Mouse (Mus musculus) spleen, postnatal 14 days (tissue): ENCODE data around the gene Aoah.

Source experiments
- DNase-seq, 2 experiments: peaks; one replicate each; pipeline ENCODE4 v3.0.0; 2021 to 2022; ENCODE audit warnings: low spot score in 2 of 2

The Aoah gene

GRCm38 (mm10) chr13:20916698-20917511 is 123.0 kb downstream of the Aoah start:
- DNase-seq, result no peak

GRCm38 (mm10) chr13:20920401-20920800 is 126.5 kb downstream of the Aoah start:
- DNase-seq, result no peak

GRCm38 (mm10) chr13:20936016-20936415 is 142.1 kb downstream of the Aoah start:
- no peak for DNase-seq

DNA sequence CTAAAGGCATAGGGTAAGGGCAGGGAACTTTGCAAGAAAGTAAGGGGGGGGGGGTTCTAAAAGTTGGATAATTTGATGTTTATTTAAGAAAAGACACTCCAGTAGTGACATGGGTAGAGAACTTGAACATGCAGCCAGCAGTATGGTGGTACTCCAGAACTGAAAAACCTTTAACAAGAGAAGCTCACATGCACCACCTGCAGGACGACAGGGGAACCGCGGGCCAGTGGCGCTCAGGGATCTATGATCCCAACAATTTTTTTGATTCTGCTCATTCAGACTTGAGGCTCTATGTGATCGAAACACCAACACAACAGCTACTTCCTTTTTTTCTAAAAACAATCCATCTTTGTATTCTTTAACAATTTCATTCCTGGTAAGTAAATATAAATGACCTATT is 143.5 kb downstream of the Aoah start:
- peak in 1 of 2 experiments; percentile 42 for DNase-seq

- no peak for DNase-seq
Measured at GRCm38 (mm10) chr13:20939099-20939498, 145.2 kb downstream of the Aoah start.

DNA sequence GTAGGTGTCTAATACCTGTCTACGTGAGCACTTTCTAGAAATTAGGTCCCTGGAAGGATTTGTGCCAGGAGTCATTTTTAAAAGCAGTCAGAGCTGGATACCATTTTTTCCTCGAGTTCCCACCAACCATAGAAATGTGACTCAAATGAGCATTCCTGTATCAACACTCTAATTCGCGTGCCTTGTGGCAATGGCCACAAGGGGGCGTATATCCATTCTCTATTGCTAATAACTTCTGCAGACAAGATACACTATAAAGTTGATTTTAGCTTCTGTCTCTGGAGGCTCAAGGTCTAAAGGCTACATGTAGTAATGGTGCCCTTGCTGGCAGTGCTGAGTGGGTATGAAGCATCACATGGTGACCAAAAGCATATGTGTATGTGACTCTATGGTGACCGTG is 146.5 kb downstream of the Aoah start:
- peak in 1 of 2 experiments; percentile 10 for DNase-seq

DNA sequence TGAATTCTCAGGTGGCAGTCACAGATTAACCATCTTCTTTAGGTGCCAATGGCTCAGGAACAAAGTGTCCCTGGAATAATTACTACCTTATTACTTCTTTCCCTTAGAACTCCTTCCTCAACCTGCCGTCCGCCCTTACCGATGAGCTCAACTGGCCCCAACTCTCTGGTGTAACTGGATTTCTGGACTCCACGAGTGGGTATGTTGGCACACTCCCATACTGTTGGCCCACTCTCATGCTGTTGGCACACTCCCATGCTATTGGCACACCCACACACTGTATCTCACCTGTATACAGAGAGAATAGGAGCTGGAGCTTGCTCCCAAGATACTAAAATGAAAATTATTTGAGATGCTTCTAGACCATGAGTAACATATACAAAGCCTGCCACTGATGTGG is 147.8 kb downstream of the Aoah start:
- DNase-seq, result no peak

GRCm38 (mm10) chr13:20963086-20963485 is 169.2 kb downstream of the Aoah start:
- DNase-seq, result no peak

DNA sequence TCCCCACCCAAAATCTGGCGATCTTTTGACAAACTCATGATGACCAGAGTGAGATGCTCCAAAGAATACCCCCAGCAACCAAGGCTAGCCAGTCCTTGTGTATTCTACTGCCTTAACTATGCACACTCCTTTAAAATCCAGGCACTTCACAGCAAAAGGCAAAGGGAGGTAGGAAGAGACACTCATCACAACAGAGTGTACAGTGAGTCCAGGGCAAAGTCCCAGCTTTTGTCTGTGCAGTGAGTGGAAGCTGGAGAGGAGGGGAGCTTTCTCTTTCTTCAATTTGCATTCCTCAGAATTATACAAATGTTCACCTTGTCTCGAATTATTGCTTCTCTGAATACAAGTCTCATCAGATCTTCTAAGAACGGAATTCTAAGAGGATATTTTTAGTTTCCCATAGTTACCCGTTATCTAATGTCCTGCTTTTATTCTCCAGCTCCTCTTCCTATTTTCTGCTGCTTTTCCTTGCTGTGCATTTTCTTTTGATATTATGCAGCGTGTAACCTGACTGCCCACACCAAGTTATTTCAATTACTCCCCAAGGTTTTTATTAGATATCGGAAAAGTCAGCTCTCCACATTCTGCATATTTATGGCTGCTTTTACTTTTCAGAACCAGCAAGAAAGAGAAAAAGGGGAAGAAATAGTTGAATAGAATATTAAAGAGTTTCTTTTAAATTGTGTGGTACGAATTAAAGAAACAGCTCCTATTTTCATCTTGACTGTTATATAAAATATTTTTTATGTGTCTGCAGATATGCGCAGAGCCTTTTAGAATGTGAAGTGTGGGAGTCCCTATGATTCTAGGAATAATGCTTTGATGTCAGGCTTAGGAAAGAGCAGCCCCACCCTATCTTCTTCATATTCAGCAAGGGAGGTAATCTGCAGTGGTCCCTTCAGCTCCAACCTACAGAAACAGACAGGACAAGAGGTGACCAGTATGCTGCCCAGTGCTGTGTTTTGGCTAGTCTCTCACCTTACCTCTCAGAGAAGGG is 187.6 kb downstream of the Aoah start:
- no peak for DNase-seq

GRCm38 (mm10) chr13:20985510-20985909 is 191.6 kb downstream of the Aoah start:
- no peak for DNase-seq

GRCm38 (mm10) chr13:20985961-20986360 is 192.0 kb downstream of the Aoah start:
- DNase-seq, result no peak

- no peak for DNase-seq
Measured at GRCm38 (mm10) chr13:21005238-21005637, 211.3 kb downstream of the Aoah start.

DNA sequence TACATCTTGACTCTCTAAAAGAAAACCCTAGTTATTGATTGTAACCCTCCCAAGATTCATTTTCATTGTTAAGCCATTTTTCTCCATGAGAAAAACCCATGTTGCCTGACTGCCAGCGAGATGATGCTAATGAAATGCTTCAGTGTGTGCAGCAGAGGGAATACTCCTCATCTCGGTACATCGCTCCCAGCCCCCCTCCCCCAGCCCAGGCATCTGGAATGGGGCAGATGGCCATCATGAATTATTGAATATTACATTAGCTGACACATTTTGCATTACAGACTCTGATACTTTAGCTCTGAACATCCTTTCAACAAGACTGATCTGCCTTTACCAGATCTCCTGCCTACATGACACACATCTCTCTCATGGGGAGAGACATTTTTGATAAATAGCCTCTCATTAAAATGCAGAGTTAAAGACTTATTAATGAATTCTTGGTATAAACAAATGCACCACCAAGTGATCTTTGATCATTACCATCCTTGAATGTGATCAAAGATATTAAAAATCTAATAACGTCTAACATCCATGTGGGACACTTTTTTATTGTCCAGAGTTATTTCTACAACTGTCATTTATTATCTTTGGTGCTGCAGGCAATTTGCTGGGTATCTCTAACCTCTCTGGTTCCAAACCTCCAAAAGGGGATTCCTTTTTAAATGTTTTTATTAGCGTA is 211.9 kb downstream of the Aoah start:
- no peak for DNase-seq

GRCm38 (mm10) chr13:21006321-21006653 is 212.4 kb downstream of the Aoah start:
- DNase-seq, result no peak

DNA sequence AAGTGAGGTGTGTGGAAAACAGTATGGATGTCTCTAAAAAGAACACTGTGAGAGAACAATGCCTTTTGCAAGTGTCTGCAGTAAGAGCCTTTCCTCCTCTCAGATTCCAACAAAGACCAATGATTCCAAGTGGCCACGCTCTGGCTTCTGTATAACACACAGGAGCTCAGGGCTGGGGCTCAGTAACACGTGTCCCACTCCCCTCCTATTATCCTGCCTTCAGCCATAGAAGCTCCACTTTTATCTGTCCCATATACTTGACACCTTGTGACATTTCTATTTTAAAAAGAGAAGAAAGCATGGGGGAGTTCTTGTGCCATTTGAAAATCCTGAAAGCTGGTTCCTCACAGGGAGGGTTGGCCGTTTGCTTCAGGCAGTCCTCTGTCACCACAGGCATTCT is 219.7 kb downstream of the Aoah start:
- DNase-seq, result no peak

- DNase-seq, result no peak
Measured at GRCm38 (mm10) chr13:21024831-21025230, 230.9 kb downstream of the Aoah start.

- no peak for DNase-seq
Measured at GRCm38 (mm10) chr13:21033176-21033575, 239.3 kb downstream of the Aoah start.

DNA sequence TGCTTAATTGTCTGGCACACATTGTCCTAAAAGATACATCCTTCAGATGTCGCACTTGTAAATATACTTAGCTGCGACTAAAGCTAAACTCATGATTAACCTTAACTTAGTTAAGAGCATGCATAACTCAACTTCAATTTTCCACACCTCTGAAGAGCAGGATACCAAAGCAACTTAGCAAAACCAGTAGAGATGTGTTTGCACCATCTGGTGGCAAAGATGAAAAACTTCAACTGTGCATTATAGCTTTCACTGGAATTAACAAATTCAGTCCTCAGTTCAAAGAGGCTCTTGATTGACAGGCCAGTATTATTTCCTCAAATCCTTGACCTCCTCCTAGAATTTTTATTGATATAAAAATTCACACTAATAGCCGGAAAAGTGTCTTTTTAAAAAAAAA is 241.1 kb downstream of the Aoah start:
- DNase-seq, result no peak

DNA sequence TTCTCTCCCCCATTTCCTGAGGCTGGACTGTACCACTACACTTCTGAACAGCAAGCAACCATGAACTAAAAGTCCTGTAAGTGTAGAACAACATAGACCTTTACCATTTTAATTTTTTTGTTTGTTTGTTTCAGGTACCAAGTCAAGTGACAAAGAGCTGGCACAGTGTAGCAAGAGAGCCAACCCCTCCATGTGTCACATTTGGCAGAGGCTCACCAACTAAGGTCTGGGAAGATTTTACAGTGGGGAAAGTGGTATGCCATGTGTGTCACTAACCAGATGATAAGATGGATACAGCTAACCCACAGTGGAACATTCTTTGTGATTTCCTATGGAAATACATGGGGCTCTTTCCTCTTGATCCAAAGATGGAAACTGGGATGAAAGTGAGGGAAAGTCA is 242.1 kb downstream of the Aoah start:
- DNase-seq, result no peak

DNA sequence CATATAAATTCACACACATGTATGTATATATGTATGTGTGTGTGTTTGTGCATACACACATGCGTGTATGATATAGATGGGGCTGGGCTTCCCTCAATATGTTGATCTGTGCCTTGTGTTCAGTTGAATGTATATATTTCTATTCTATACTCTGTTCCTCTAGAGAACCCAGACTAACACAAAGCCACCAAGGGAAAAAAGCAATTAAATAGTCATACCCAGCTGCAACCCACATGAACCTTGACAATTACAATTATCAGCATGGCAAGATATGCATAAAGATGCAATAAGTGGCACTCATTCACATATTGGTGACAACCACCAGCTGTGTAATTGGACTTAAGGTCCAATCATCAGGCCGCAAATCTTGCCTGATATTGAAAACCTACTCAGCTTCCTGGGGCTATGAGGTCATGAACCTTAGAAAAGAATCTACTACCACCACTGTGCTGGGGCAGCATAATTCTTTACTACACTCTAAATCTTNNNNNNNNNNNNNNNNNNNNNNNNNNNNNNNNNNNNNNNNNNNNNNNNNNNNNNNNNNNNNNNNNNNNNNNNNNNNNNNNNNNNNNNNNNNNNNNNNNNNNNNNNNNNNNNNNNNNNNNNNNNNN is 246.8 kb downstream of the Aoah start:
- no peak for DNase-seq

DNA sequence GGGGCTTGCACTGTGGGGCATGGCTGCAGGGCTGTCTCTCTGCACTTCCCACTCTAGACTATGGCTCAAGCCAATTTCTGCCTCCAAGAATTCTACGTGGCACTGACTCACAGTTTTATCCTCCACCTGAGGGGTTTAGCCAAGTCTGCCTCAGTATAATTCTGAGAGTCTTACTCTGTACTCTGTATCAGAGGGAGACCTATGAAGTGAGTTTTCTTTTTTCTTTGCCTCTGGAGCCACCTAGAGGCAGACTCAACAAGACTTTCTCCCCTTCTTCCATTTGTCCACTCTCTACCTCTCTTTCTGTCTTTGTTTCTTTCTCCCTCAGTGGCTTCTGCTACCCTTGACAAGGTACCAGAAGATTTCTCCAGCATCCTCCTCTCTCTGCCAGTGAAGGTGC is 256.2 kb downstream of the Aoah start:
- DNase-seq, result no peak

DNA sequence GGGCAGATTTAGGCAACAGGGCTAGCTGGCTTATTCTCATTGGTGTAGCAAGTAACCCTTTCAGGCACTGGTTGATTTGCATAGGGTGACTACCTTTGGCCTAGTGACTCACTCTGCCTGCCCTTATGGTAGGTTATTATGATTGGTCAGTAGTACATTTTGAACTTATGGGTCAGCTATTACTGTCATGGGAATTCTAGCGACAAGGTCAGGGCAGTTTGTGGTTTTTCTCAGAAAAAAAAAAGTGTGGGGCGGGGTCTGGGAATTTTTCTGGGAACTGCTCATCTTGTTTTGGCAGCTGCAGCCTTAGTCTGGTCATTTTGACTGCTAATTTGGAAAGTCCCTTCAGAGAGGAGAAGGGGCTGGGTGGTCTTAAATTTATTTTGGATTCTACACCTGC is 272.1 kb downstream of the Aoah start:
- DNase-seq, result no peak
